Mouse (Mus musculus) heart, embryonic 12.5 days (tissue): Measurements from ENCODE around the gene Otx1. TPM values are rescaled to one million over a fixed set of nuclear protein-coding genes. Genes with fewer than 3 reads are reported as not detected.

Experiments
- ATAC-seq: fragments of 200-750 bp; cut with Nextera tagmentation; 2 replicates; pipeline ENCODE4 v1.8.0; 2017; ENCODE audit warnings: moderate TSS enrichment, moderate library complexity; ENCODE audit not compliant: insufficient number of reproducible peaks, low FRiP score
- H3K27ac ChIP-seq: fragments of 300-500 bp; sonication (generic); 2 replicates; pipeline ENCODE4 v1.5.1; 2016; ENCODE audit warnings: mild to moderate bottlenecking, moderate library complexity; ENCODE audit not compliant: poor library complexity, severe bottlenecking
- H3K27me3 ChIP-seq: fragments of 300-500 bp; sonication (generic); replicated peaks from 2 replicates; pipeline ENCODE4 v1.6.1; 2016; ENCODE audit warnings: mild to moderate bottlenecking, moderate library complexity
- H3K36me3 ChIP-seq: fragments of 300-500 bp; sonication (generic); 2 replicates; pipeline ENCODE4 v1.6.1; 2016; ENCODE audit warnings: mild to moderate bottlenecking, moderate library complexity
- H3K4me1 ChIP-seq: fragments of 300-500 bp; sonication (generic); replicated peaks from 2 replicates; pipeline ENCODE4 v1.6.1; 2016; ENCODE audit warnings: mild to moderate bottlenecking
- H3K4me2 ChIP-seq: fragments of 300-500 bp; sonication (generic); 2 replicates; pipeline ENCODE4 v1.6.1; 2016; ENCODE audit warnings: mild to moderate bottlenecking, moderate library complexity
- H3K4me3 ChIP-seq: fragments of 300-500 bp; sonication (generic); 2 replicates; pipeline ENCODE4 v1.5.1; 2016; ENCODE audit warnings: mild to moderate bottlenecking
- H3K9ac ChIP-seq: fragments of 300-500 bp; sonication (generic); 2 replicates; pipeline ENCODE4 v1.6.1; 2016; ENCODE audit warnings: mild to moderate bottlenecking, moderate library complexity
- H3K9me3 ChIP-seq: fragments of 300-500 bp; sonication (generic); replicated peaks from 2 replicates; pipeline ENCODE4 v1.6.1; 2016; ENCODE audit warnings: mild to moderate bottlenecking, moderate library complexity
- WGBS: fragments of 180-500 bp; shearing (Covaris S2); methylation state at CpG from one replicate; pipeline ENCODE4 v1.1.7; 2016; 5-methylcytosine and 5-hydroxymethylcytosine counted together
- polyA plus RNA-seq: library from polyadenylated mRNA; unstranded; fragments of >200 nt; fragmentation: Nextera tagmentation; extraction: Ambion mirVana; gene quantifications from 2 replicates; pipeline ENCODE4 v1.2.1, GENCODE M21; 2016

The Otx1 gene
- polyA plus RNA-seq, result 0.28 and 0.45 TPM in 2 replicates

DNA sequence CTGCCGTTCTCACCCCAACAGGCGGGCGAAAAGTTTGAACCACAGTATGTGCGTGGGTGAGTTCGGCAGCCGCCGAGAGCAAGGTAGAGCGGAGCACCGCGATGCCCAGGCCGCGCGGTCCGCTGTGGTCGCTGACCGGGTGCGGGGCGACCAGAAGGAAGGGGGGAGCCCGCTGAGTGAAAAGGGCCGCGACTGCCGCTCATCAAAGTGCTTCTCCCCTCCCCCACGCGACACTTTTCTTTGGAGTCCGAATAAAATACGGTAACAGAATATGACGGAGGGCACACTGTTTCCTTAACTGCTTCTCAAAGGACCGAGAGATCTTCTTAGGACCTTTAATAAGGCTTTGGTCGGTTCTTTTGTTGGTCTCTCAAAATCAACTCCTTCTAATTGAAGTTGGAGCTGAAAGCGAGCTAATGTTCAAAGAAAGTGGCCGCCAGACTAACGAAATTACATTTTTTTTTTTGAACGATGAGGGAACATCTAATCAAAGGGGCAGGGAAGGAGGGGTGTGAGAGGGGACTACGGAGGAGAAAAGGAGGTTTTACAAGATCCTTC lies at the start of gene Otx1:
TSS of gene Otx1 (minus strand) at position 115 of the 558 bp plus-strand sequence.
- H3K9me3 ChIP-seq, result no peaks in the 10 kb centered on the region
- peak within 1 kb of the TSS; percentile 93 for H3K4me2 ChIP-seq
- no peak within 1 kb of the TSS for H3K27ac ChIP-seq
- H3K4me3 ChIP-seq, result peak within 1 kb of the TSS; percentile 62
- WGBS, result under 1% methylated on average over 34 of the region's 34 CpGs
- peak within 1 kb of the TSS; percentile 67 for H3K9ac ChIP-seq
- no peaks in the 10 kb centered on the region for H3K36me3 ChIP-seq
- ATAC-seq, result no peak
- H3K4me1 ChIP-seq, result peaks cover 52% of the 10 kb centered on the region
- H3K27me3 ChIP-seq, result peaks cover 76% of the 10 kb centered on the region

DNA sequence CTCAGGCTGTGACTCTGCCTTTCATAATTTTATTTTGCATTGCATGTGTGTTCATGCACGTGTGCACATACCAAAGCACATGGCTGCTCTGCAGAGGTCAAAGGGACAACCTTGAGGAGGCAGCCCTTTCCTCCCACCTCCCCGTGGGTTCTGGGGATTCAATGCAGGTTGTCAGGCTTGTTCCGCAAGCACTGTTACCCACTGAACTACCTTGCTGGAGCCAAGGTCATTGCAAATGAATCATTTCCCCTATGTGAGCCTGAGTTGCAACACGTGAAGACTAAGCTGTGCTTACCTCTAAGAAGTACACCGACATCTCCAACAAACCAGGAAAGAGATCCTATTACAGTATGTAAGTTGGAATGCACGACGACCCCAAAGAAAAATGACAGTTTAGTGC lies 48.2 kb upstream of the Otx1 start:
- H3K4me1 ChIP-seq, result no peaks in the 10 kb centered on the region
- ATAC-seq, result no peak
- no peak overlapping the region for H3K4me3 ChIP-seq
- H3K9ac ChIP-seq, result no peak overlapping the region
- H3K36me3 ChIP-seq, result peaks cover 26% of the 10 kb centered on the region
- WGBS, result 85% methylated on average over 7 of the region's 7 CpGs
- no peaks in the 10 kb centered on the region for H3K9me3 ChIP-seq
- no peak overlapping the region for H3K27ac ChIP-seq
- H3K4me2 ChIP-seq, result no peak overlapping the region
- no peaks in the 10 kb centered on the region for H3K27me3 ChIP-seq

DNA sequence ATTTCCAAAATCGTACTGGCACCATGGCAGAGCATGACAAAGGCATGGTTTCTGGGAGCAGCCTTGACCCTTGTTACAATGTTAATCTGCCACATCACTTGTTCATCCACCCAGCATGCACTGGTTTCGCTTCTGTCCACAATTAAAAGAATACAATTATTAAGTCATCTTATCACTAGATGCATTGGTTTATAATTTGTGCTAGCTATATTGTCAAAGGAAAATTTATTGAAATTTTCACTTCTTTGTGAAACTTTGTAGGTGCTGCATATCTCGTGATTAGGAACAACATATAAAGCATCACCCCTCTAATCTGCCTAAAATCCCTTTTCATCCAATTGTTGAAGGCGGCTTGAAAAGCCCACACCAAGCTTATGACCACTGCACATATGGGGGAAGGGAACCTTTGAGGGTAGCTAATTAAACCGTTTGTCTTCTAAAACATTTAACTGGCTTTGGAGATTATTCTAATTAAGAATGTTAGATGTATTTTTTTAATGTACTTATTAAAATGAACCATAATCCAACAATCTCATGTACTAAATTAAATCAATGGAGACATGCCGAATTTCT lies 37.2 kb upstream of the Otx1 start:
- H3K27ac ChIP-seq, result no peak overlapping the region
- WGBS, result 80% methylated on average over 6 of the region's 6 CpGs
- ATAC-seq, result no peak

DNA sequence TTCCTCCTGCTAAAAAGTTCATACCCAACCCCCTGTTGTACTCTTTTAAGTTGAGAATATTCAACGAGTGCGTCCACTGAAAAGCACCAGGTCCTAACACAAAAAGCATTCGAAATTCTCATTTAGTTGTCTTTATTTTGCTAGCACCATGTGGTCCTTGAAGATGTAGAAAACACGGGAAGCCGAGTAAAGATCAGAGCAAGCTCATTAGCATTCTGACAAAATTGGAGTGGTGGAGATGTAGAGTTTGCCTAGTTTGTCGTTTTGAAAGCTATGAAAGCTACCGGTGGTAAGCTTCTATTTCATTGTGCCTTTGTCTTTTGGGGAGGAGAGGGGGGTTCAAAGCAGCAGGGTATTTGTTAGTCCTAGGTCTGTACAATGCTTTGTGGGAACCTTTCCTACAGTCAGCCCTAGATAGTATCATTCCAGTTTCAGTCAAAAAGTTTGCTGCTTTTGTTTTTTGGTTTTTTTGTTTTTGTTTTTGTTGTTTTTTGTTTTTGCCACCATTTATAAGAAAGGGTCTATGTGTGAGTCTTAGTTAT lies 31.9 kb upstream of the Otx1 start:
- no peak overlapping the region for H3K27ac ChIP-seq
- no peak overlapping the region for H3K4me2 ChIP-seq
- 56% methylated on average over 7 of the region's 7 CpGs for WGBS
- H3K9ac ChIP-seq, result no peak overlapping the region
- H3K36me3 ChIP-seq, result no peaks in the 10 kb centered on the region
- no peaks in the 10 kb centered on the region for H3K9me3 ChIP-seq
- H3K27me3 ChIP-seq, result no peaks in the 10 kb centered on the region
- H3K4me3 ChIP-seq, result no peak overlapping the region
- no peak for ATAC-seq
- no peaks in the 10 kb centered on the region for H3K4me1 ChIP-seq

More for the DNA sequence above, 37.2 kb upstream of the Otx1 start:
- Histone ChIP-seq H3K9ac (no peak overlapping the region), H3K4me3 (no peak overlapping the region), H3K9me3 (no peaks in the 10 kb centered on the region), H3K27me3 (no peaks in the 10 kb centered on the region), H3K4me2 (no peak overlapping the region), H3K36me3 (0 out of 2 replicates have a peak, but pooled peaks cover 3% of the 10 kb centered on the region), H3K4me1 (peaks cover 8% of the 10 kb centered on the region; the same call in 1 of the 2 replicates)

DNA sequence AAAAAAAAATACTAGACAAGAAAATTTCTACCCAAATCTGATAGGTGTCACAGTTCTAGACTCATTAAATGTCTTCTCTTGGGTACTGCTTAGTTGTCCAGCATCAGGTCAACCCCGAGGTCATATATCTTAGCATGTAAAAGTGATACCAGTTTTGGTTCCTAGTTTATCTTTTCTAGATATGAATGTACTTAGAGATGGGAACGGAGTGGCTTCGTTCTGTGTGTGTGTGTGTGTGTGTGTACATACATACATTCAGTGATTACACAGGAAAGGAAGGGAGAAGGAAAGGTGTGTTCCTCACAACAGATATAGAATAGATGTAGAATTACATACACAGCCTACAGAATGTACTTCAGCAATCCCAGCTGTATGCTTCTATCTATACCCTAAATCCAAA lies 30.9 kb upstream of the Otx1 start:
- WGBS, result 73% methylated on average over 3 of the region's 3 CpGs
- ATAC-seq, result no peak
- H3K27me3 ChIP-seq, result no peaks in the 10 kb centered on the region

GRCm38 (mm10) chr11:22020602-22021001 lies 17.9 kb upstream of the Otx1 start:
- ATAC-seq, result no peak
- H3K4me2 ChIP-seq, result no peak overlapping the region
- no peak overlapping the region for H3K9ac ChIP-seq
- no peak overlapping the region for H3K27ac ChIP-seq
- H3K4me1 ChIP-seq, result no peaks in the 10 kb centered on the region
- 0 out of 2 replicates have a peak, but pooled peaks cover 2% of the 10 kb centered on the region for H3K9me3 ChIP-seq
- no peaks in the 10 kb centered on the region for H3K27me3 ChIP-seq
- 0 out of 2 replicates have a peak, but pooled peaks cover 15% of the 10 kb centered on the region for H3K36me3 ChIP-seq
- 86% methylated on average over 2 of the region's 2 CpGs for WGBS
- no peak overlapping the region for H3K4me3 ChIP-seq

More for the DNA sequence above, 30.9 kb upstream of the Otx1 start:
- H3K4me1 ChIP-seq, result no peaks in the 10 kb centered on the region
- no peaks in the 10 kb centered on the region for H3K36me3 ChIP-seq
- no peaks in the 10 kb centered on the region for H3K9me3 ChIP-seq
- H3K4me3 ChIP-seq, result no peak overlapping the region
- H3K4me2 ChIP-seq, result no peak overlapping the region
- no peak overlapping the region for H3K9ac ChIP-seq
- no peak overlapping the region for H3K27ac ChIP-seq

DNA sequence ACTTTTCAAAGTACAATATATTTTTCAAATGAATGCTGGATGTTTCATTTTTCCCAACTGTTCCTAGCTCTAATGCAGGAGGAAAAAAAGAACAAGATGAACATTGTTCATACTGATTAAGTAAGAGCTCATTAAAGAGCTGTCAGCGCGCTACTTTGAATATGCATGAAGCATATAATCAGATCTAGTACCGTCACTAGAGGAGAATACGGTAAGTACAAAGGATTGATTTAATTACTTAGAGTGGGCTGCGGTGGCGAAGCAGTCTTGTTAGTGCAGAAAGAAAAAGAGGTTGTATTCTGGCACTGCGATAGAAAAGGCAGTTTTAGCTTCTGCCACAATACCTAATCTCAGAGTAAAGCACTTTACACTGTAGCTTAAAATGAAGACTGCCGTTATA lies 14.7 kb upstream of the Otx1 start:
- Histone ChIP-seq H3K36me3 (0 out of 2 replicates have a peak, but pooled peaks cover 15% of the 10 kb centered on the region), H3K9ac (no peak overlapping the region), H3K27me3 (no peaks in the 10 kb centered on the region), H3K27ac (no peak overlapping the region), H3K9me3 (0 out of 2 replicates have a peak, but pooled peaks cover 2% of the 10 kb centered on the region), H3K4me3 (no peak overlapping the region), H3K4me2 (no peak overlapping the region), H3K4me1 (no peaks in the 10 kb centered on the region)
- no peak for ATAC-seq
- WGBS, result 77% methylated on average over 8 of the region's 8 CpGs

DNA sequence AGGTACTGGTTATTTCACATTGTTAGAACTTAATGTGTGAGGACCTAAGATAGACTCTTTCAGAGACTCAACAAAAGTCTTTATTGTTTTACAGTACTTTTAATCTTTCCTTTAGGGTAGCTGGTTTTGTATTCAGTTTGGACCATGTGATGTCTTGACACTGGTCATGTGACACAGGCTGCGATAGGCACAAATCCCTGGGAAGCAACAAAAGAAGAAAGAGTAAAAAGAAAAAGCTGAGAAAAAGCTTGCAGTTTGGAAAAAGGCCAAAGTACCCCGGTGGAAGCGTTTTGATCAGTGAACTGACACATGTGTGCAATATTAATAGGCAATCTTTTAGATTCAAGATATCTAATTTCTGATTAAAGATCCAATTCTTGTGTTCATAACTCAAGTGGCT lies 13.6 kb upstream of the Otx1 start:
- Histone ChIP-seq H3K36me3 (0 out of 2 replicates have a peak, but pooled peaks cover 9% of the 10 kb centered on the region), H3K27me3 (no peaks in the 10 kb centered on the region), H3K27ac (no peak overlapping the region), H3K4me3 (no peak overlapping the region), H3K4me1 (no peaks in the 10 kb centered on the region), H3K4me2 (no peak overlapping the region), H3K9ac (no peak overlapping the region), H3K9me3 (0 out of 2 replicates have a peak, but pooled peaks cover 2% of the 10 kb centered on the region)
- WGBS, result 86% methylated on average over 3 of the region's 3 CpGs
- no peak for ATAC-seq

GRCm38 (mm10) chr11:22008817-22009216 lies 6.1 kb upstream of the Otx1 start:
- H3K4me3 ChIP-seq, result no peak overlapping the region; the same call in 1 of the 2 replicates
- peaks cover 33% of the 10 kb centered on the region for H3K27me3 ChIP-seq
- no peak for ATAC-seq
- H3K4me2 ChIP-seq, result 0 out of 2 replicates have a peak overlapping the region, but pooled peaks have one; percentile 69
- H3K4me1 ChIP-seq, result peaks cover 29% of the 10 kb centered on the region
- H3K9ac ChIP-seq, result no peak overlapping the region
- no peaks in the 10 kb centered on the region for H3K36me3 ChIP-seq
- H3K9me3 ChIP-seq, result no peaks in the 10 kb centered on the region
- WGBS, result 17% methylated on average over 2 of the region's 2 CpGs
- H3K27ac ChIP-seq, result no peak overlapping the region

GRCm38 (mm10) chr11:22008129-22008596 lies 5.5 kb upstream of the Otx1 start:
- H3K9ac ChIP-seq, result no peak overlapping the region
- ATAC-seq, result no peak
- no peak overlapping the region for H3K27ac ChIP-seq
- peak overlapping the region; percentile 41 for H3K4me3 ChIP-seq
- H3K36me3 ChIP-seq, result no peaks in the 10 kb centered on the region
- peak overlapping the region; percentile 69 for H3K4me2 ChIP-seq
- peaks cover 37% of the 10 kb centered on the region for H3K27me3 ChIP-seq
- H3K9me3 ChIP-seq, result no peaks in the 10 kb centered on the region
- peaks cover 35% of the 10 kb centered on the region for H3K4me1 ChIP-seq
- WGBS, result 9% methylated on average over 10 of the region's 10 CpGs

- peak overlapping the region; percentile 41 for H3K4me3 ChIP-seq
- H3K27ac ChIP-seq, result no peak overlapping the region
- ATAC-seq, result no peak
- H3K27me3 ChIP-seq, result peaks cover 38% of the 10 kb centered on the region
- 11% methylated on average over 6 of the region's 6 CpGs for WGBS
- H3K9ac ChIP-seq, result no peak overlapping the region
- no peaks in the 10 kb centered on the region for H3K36me3 ChIP-seq
- H3K9me3 ChIP-seq, result no peaks in the 10 kb centered on the region
- H3K4me2 ChIP-seq, result peak overlapping the region; percentile 69
- H3K4me1 ChIP-seq, result peaks cover 37% of the 10 kb centered on the region
Measured at GRCm38 (mm10) chr11:22007781-22008110, 5.0 kb upstream of the Otx1 start.
